Mouse (Mus musculus) forebrain, embryonic 11.5 days (tissue): Measurements from ENCODE around the gene Themis3. TPM values are rescaled to one million over a fixed set of nuclear protein-coding genes. Genes with fewer than 3 reads are reported as not detected.

Experiments
- ATAC-seq: fragments of 200-750 bp; cut with Nextera tagmentation; replicated peaks from 2 replicates; pipeline ENCODE4 v1.8.0; 2017; ENCODE audit warnings: moderate TSS enrichment; ENCODE audit not compliant: low FRiP score
- DNase-seq: peaks from one replicate; pipeline ENCODE4 v3.0.0-alpha.2; 2017; ENCODE audit warnings: low spot score
- H3K27ac ChIP-seq: fragments of 300-500 bp; sonication (generic); 2 replicates; pipeline ENCODE4 v1.5.1; 2014; ENCODE audit warnings: low read depth, low read length
- H3K27me3 ChIP-seq: fragments of 300-500 bp; sonication (generic); 2 replicates; pipeline ENCODE4 v1.6.1; 2014; ENCODE audit warnings: mild to moderate bottlenecking, low read length, mixed read lengths; ENCODE audit not compliant: control insufficient read depth, insufficient read depth
- H3K36me3 ChIP-seq: fragments of 300-500 bp; sonication (generic); 2 replicates; pipeline ENCODE4 v1.6.1; 2014; ENCODE audit warnings: mild to moderate bottlenecking, low read length, moderate library complexity, mixed read lengths; ENCODE audit not compliant: control insufficient read depth, insufficient read depth
- H3K4me1 ChIP-seq: fragments of 300-500 bp; sonication (generic); replicated peaks from 2 replicates; pipeline ENCODE4 v1.6.1; 2014; ENCODE audit warnings: low read length, mixed read lengths; ENCODE audit not compliant: control insufficient read depth, insufficient read depth
- H3K4me2 ChIP-seq: fragments of 300-500 bp; sonication (generic); 2 replicates; pipeline ENCODE4 v1.6.1; 2014; ENCODE audit warnings: low read depth, mild to moderate bottlenecking, low read length, moderate library complexity, mixed read lengths; ENCODE audit not compliant: severe bottlenecking
- H3K4me3 ChIP-seq: fragments of 300-500 bp; sonication (generic); 2 replicates; pipeline ENCODE4 v1.5.1; 2014; ENCODE audit warnings: low read depth, low read length
- H3K9ac ChIP-seq: fragments of 300-500 bp; sonication (generic); 2 replicates; pipeline ENCODE4 v1.6.1; 2014; ENCODE audit warnings: low read length
- H3K9me3 ChIP-seq: fragments of 300-500 bp; sonication (generic); 2 replicates; pipeline ENCODE4 v1.6.1; 2016; ENCODE audit warnings: low read length, mixed read lengths; ENCODE audit not compliant: control insufficient read depth
- WGBS: fragments of 180-500 bp; shearing (Covaris S2); extraction: QIAGEN DNeasy Blood & Tissue Kit; methylation state at CpG from one replicate; pipeline ENCODE4 v1.1.7; 2014; 5-methylcytosine and 5-hydroxymethylcytosine counted together
- polyA plus RNA-seq: library from polyadenylated mRNA; unstranded; fragments of >200 nt; fragmentation: Nextera tagmentation; extraction: Ambion mirVana; gene quantifications from 2 replicates; pipeline ENCODE4 v1.2.1, GENCODE M21; 2014

Themis3 gene
- polyA plus RNA-seq, 1 experiment from 2014 or later, result not detected

DNA sequence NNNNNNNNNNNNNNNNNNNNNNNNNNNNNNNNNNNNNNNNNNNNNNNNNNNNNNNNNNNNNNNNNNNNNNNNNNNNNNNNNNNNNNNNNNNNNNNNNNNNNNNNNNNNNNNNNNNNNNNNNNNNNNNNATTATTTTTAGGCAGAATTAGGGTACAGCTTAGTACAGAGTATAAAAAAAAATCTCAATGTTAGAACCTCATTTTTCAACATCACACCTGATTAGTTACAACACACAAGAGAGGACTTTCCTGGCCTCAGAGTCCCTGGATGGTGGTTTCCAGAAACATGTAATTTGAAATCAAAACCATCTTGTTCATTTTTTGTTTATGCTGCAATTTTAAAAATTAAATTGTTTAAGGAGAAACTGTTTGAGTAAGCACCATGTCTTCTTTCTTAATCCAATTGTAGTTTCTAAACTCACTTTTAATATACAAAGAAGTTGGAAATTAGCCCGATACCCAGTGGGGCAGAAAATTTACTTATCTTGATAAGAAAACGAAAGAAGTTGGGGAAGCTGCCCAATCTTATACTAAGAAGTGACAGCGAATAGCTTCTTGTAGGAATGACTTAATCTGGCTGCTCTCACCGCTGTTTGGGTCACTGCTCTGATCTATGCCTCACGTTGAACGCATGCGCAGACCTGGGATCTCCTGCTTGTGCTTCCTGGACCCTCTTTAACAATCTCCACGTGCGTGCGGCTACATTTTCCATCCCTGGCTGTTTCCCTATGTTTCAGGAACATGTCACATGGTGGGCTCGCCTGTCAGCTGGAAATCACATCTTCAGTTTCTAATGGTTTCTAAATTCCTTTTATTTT is 22.4 kb downstream of the Themis3 start:
- Histone ChIP-seq H3K4me1 (no peaks in the 10 kb centered on the region), H3K9me3 (no peaks in the 10 kb centered on the region), H3K36me3 (no peaks in the 10 kb centered on the region), H3K4me3 (no peak overlapping the region), H3K9ac (no peak overlapping the region), H3K27ac (no peak overlapping the region), H3K27me3 (no peaks in the 10 kb centered on the region), H3K4me2 (no peak overlapping the region)
- ATAC-seq, result no peak
- no peak for DNase-seq
- 71% methylated on average over 11 of the region's 11 CpGs for WGBS

DNA sequence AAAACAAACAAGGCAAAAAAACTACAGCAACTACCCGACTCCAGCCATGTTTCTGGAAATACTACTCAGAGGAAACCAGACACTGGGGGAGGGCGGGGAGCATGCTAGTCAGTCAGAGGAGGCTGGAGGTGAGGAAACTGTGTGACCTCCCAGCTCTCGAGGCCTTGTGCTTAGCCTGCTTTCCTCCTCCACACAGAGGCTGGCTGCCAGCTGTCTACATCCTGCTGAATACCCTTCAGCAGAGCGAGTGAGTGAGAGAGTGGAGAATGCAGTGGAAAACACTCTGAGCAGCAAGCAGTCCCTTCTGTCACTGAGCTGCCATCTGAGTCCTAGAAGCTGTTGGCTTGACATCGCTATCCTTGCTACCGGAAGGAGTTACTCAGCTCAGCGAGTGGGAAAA is 30.2 kb downstream of the Themis3 start:
- DNase-seq, result no peak

DNA sequence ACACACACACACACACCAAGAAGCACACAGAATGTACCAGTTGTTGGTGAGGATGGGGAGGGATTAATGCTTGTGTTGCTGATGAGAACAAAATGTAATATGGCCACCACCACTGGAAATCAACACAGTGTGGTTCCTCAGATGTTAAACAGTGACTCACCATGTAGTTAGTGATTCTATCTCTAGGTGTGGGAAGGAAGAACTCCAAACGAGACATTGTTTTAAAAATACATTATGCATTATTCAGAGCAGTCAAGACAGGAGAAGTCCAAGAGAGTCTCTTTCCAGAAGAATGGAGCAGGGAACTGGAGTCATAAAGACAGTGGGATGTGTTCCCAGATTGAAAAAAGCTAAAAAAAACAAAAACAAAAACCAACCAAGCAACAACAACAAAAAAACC is 30.9 kb downstream of the Themis3 start:
- ATAC-seq, result no peak
- H3K4me2 ChIP-seq, result no peak overlapping the region
- no peak overlapping the region for H3K9ac ChIP-seq
- H3K27ac ChIP-seq, result no peak overlapping the region
- no peaks in the 10 kb centered on the region for H3K9me3 ChIP-seq
- WGBS, result 76% methylated on average over 1 of the region's 1 CpGs
- no peak for DNase-seq
- H3K4me1 ChIP-seq, result no peaks in the 10 kb centered on the region
- H3K27me3 ChIP-seq, result no peaks in the 10 kb centered on the region
- H3K36me3 ChIP-seq, result no peaks in the 10 kb centered on the region
- no peak overlapping the region for H3K4me3 ChIP-seq

More for the DNA sequence above, 30.2 kb downstream of the Themis3 start:
- no peaks in the 10 kb centered on the region for H3K9me3 ChIP-seq
- H3K27me3 ChIP-seq, result no peaks in the 10 kb centered on the region
- no peak overlapping the region for H3K4me3 ChIP-seq
- no peak overlapping the region for H3K4me2 ChIP-seq
- no peak overlapping the region for H3K9ac ChIP-seq
- 80% methylated on average over 7 of the region's 7 CpGs for WGBS
- no peaks in the 10 kb centered on the region for H3K4me1 ChIP-seq
- ATAC-seq, result no peak
- no peaks in the 10 kb centered on the region for H3K36me3 ChIP-seq
- H3K27ac ChIP-seq, result no peak overlapping the region

DNA sequence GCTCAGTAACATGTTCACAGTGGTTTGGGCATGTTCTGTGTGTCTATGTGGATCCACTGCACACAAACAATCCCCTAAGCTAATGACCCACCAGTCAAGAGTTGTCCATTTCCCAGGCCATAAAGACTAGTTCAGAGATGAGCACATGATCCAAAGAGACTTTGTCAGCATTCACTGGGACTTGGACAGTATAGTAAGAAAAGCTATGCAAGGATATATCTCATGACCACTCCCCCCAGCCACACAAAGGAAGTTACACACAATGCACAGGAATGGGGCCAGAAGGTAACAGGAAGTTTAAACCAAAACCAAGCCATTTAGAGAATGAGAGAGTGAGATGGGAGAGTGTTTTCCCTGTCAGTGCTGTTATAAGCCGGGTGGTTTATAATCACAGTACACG is 33.0 kb downstream of the Themis3 start:
- Histone ChIP-seq H3K27ac (no peak overlapping the region), H3K36me3 (no peaks in the 10 kb centered on the region), H3K4me1 (no peaks in the 10 kb centered on the region), H3K27me3 (no peaks in the 10 kb centered on the region), H3K4me3 (no peak overlapping the region), H3K9ac (no peak overlapping the region), H3K9me3 (no peaks in the 10 kb centered on the region), H3K4me2 (no peak overlapping the region)
- 94% methylated on average over 2 of the region's 2 CpGs for WGBS
- DNase-seq, result no peak
- ATAC-seq, result no peak

DNA sequence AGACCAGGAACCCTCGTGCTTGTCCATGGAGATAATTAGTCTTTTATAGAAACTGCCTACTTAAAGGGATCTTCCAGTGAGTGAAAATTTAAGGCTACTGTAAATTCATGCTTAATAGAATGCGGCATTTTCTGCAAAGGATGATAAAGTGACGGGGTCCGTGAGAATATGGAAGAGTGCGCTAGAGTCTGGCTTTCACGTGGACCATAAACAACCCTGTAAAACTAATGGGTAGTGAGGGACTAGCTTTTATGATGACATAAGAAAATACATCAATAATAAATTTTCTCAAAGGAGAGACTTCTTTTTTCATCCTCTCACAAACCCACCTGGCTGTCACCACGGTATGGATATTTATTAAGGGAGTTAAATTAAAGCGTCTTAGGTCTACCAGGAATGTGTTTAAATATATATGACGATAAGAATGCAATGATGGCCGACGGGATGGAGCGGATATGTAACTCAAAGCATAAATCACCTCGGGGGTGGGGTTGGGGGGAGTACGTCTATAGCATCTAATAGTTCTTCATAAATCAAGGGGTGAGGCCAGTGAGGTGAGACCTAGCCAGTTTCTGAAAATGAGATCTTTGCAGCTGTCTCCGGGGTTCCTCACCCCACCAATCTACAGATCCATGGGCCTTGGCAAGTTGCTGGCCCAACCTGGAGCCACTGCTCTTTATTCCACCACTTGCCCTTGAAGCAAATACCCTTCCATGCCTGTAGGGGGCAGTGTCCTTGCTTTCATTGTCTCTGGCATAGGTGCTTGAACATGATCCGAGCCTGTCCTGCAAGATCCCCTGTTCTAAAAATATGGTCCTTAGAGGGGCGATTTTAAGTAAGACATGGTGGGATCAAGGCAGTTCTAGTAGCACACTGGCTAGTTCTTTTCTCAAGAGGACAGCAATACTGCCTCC is 35.8 kb downstream of the Themis3 start:
- Histone ChIP-seq H3K36me3 (no peaks in the 10 kb centered on the region), H3K9ac (no peak overlapping the region), H3K4me2 (no peak overlapping the region), H3K27me3 (no peaks in the 10 kb centered on the region), H3K4me3 (no peak overlapping the region), H3K9me3 (no peaks in the 10 kb centered on the region), H3K4me1 (no peaks in the 10 kb centered on the region), H3K27ac (no peak overlapping the region)
- ATAC-seq (no peak), DNase-seq (no peak)
- WGBS, result 92% methylated on average over 17 of the region's 17 CpGs

DNA sequence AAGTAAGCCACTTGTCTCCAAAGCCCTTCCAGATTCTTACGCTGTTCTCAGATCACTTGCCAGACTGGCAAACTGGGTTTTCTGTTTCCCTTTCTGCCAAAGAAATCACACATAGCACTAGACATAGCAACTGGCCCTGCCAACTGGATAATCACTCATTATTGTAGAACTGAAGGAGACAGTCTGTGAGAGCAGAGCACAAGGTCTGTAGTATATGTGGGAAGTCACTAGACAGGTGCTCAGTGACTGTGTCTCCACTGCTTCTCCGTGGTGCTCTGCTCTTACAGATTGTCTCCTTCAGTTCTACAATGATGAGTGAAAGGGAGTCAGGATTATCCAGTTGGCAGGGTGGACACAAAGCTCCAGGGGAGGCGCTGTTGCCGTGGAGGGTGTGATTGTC is 41.7 kb downstream of the Themis3 start:
- H3K36me3 ChIP-seq, result no peaks in the 10 kb centered on the region
- no peak for DNase-seq
- no peak overlapping the region for H3K4me2 ChIP-seq
- H3K27me3 ChIP-seq, result no peaks in the 10 kb centered on the region
- no peak overlapping the region for H3K9ac ChIP-seq
- H3K9me3 ChIP-seq, result no peaks in the 10 kb centered on the region
- H3K4me3 ChIP-seq, result no peak overlapping the region
- 83% methylated on average over 4 of the region's 4 CpGs for WGBS
- ATAC-seq, result no peak
- no peaks in the 10 kb centered on the region for H3K4me1 ChIP-seq
- H3K27ac ChIP-seq, result no peak overlapping the region

DNA sequence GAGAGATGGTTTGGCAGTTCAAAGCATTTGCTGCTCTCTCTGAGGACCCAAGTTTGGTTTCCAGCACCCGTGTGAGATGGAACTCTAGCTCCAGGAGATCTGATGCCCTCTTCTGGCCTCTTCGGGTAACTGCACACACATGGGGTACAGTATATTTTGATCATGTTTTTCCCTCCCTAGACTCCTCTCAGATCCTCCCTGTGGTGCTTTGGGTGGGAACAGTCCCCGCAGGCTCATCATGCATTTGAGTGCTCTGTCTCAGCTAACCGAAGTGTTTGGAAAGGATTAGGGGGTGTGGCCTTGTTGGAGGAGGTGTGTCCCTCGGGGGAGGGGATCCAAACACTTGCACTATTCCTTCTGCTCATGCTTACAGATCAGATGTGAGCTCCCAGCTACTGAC is 43.9 kb downstream of the Themis3 start:
- DNase-seq, result no peak
- H3K9me3 ChIP-seq, result no peaks in the 10 kb centered on the region
- no peak overlapping the region for H3K9ac ChIP-seq
- WGBS, result 87% methylated on average over 5 of the region's 5 CpGs
- no peaks in the 10 kb centered on the region for H3K36me3 ChIP-seq
- no peak overlapping the region for H3K4me3 ChIP-seq
- H3K4me1 ChIP-seq, result no peaks in the 10 kb centered on the region
- no peaks in the 10 kb centered on the region for H3K27me3 ChIP-seq
- no peak overlapping the region for H3K27ac ChIP-seq
- no peak overlapping the region for H3K4me2 ChIP-seq
- ATAC-seq, result no peak

DNA sequence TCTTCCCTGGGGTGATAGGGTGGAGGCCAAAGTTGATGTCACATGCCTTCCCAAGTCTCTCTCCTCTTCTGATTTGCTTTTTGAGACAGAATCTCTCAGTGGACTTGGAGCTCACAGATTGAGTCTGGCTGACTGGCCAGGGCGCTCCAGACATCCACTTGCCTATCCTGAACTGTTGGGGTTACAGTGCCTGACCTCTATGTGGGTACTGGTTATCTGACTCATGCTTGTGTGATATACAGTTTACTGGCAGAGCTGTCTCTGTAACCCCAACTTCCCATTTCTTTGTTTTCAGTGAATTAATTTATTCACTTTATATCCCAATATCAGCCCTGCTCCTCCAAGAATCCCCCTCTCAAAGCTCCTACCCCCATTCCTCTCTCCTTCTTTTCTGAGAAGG is 62.1 kb downstream of the Themis3 start:
- DNase-seq (no peak), ATAC-seq (no peak)
- no peaks in the 10 kb centered on the region for H3K4me1 ChIP-seq
- no peaks in the 10 kb centered on the region for H3K36me3 ChIP-seq
- no peak overlapping the region for H3K9ac ChIP-seq
- no peak overlapping the region for H3K27ac ChIP-seq
- H3K27me3 ChIP-seq, result no peaks in the 10 kb centered on the region
- WGBS, result 88% methylated on average over 1 of the region's 1 CpGs
- no peak overlapping the region for H3K4me3 ChIP-seq
- H3K4me2 ChIP-seq, result no peak overlapping the region
- H3K9me3 ChIP-seq, result no peaks in the 10 kb centered on the region; the same call in 1 of the 2 replicates
